Mouse (Mus musculus) erythroblast, embryonic 14.5 days (primary cell): ENCODE measurements around the gene St3gal3. TPM values are rescaled to one million over a fixed set of nuclear protein-coding genes. Genes with fewer than 3 reads are reported as not detected.

ENCODE experiments used
- H3K27me3 ChIP-seq: 2 replicates; pipeline ENCODE4 v1.6.1; 2012; ENCODE audit warnings: inconsistent platforms; ENCODE audit not compliant: control insufficient read depth
- H3K36me3 ChIP-seq: 2 replicates; pipeline ENCODE4 v1.6.1; 2012; ENCODE audit warnings: mild to moderate bottlenecking, inconsistent platforms; ENCODE audit not compliant: control insufficient read depth
- H3K4me1 ChIP-seq: 2 replicates; pipeline ENCODE4 v1.6.1; 2012; ENCODE audit warnings: inconsistent platforms; ENCODE audit not compliant: control insufficient read depth
- H3K4me3 ChIP-seq: replicated peaks from 2 replicates; pipeline ENCODE3; 2012; ENCODE audit warnings: moderate library complexity, mild to moderate bottlenecking, inconsistent platforms
- H3K9me3 ChIP-seq: 2 replicates; pipeline ENCODE4 v1.6.1; 2012; ENCODE audit warnings: low read length, inconsistent platforms, mixed read lengths; ENCODE audit not compliant: control insufficient read depth
- GATA1 ChIP-seq: IDR thresholded peaks from 2 replicates; pipeline ENCODE4 v1.6.1; 2012; ENCODE audit warnings: low read length, inconsistent platforms, mixed read lengths
- TAL1 ChIP-seq: IDR thresholded peaks from 3 replicates; pipeline ENCODE4 v1.6.1; 2012; ENCODE audit warnings: low read length, inconsistent platforms, mixed read lengths
- polyA plus RNA-seq: library from polyadenylated mRNA; stranded (reverse); fragments of >175 nt; gene quantifications from 2 replicates; pipeline ENCODE4 v1.2.3, GENCODE M21; 2012

St3gal3 gene
- polyA plus RNA-seq, 1 experiment, result 0.85 TPM

GRCm38 (mm10) chr4:118156559-118156958 lies 21.8 kb upstream of the St3gal3 start:
- TF ChIP-seq GATA1, result no peak
- Histone ChIP-seq H3K36me3 (peaks cover 97% of the 10 kb centered on the region), H3K9me3 (no peaks in the 10 kb centered on the region; the same call in 1 of the 2 replicates), H3K4me1 (no peaks in the 10 kb centered on the region), H3K4me3 (no peak overlapping the region), H3K27me3 (no peaks in the 10 kb centered on the region)

- TF ChIP-seq GATA1 (no peak), TAL1 (no peak)
- no peaks in the 10 kb centered on the region for H3K27me3 ChIP-seq
- no peaks in the 10 kb centered on the region for H3K4me1 ChIP-seq
- H3K36me3 ChIP-seq, result peaks cover 93% of the 10 kb centered on the region
- H3K4me3 ChIP-seq, result no peak overlapping the region
- no peaks in the 10 kb centered on the region; the same call in 1 of the 2 replicates for H3K9me3 ChIP-seq
These were observed 20.2 kb upstream of the St3gal3 start for GRCm38 (mm10) chr4:118154889-118155288.

GRCm38 (mm10) chr4:118152020-118152785 lies 17.5 kb upstream of the St3gal3 start:
- Histone ChIP-seq H3K4me1 (peaks cover 14% of the 10 kb centered on the region), H3K27me3 (no peaks in the 10 kb centered on the region), H3K9me3 (no peaks in the 10 kb centered on the region), H3K4me3 (no peak overlapping the region), H3K36me3 (peaks cover 95% of the 10 kb centered on the region)
- no peak for TF ChIP-seq TAL1
- TF ChIP-seq GATA1, result no peak

- peaks cover 14% of the 10 kb centered on the region for H3K4me1 ChIP-seq
- H3K27me3 ChIP-seq, result no peaks in the 10 kb centered on the region
- H3K4me3 ChIP-seq, result no peak overlapping the region
- TF ChIP-seq TAL1 (no peak), GATA1 (no peak)
- H3K9me3 ChIP-seq, result no peaks in the 10 kb centered on the region
- H3K36me3 ChIP-seq, result peaks cover 96% of the 10 kb centered on the region
These were observed 16.1 kb upstream of the St3gal3 start for GRCm38 (mm10) chr4:118150804-118151203.

GRCm38 (mm10) chr4:118149956-118150680 lies 15.4 kb upstream of the St3gal3 start:
- no peak overlapping the region for H3K4me3 ChIP-seq
- H3K9me3 ChIP-seq, result no peaks in the 10 kb centered on the region
- peaks cover 96% of the 10 kb centered on the region for H3K36me3 ChIP-seq
- H3K27me3 ChIP-seq, result no peaks in the 10 kb centered on the region
- peaks cover 14% of the 10 kb centered on the region for H3K4me1 ChIP-seq
- TF ChIP-seq GATA1, result no peak
- TF ChIP-seq TAL1, result no peak

GRCm38 (mm10) chr4:118149055-118149576 lies 14.4 kb upstream of the St3gal3 start:
- Histone ChIP-seq H3K27me3 (no peaks in the 10 kb centered on the region), H3K4me3 (no peak overlapping the region), H3K36me3 (peaks cover 96% of the 10 kb centered on the region), H3K9me3 (no peaks in the 10 kb centered on the region), H3K4me1 (peaks cover 14% of the 10 kb centered on the region)
- TF ChIP-seq GATA1 (no peak), TAL1 (no peak)

- TF ChIP-seq GATA1, result no peak
- TF ChIP-seq TAL1, result no peak
- Histone ChIP-seq H3K4me1 (peaks cover 14% of the 10 kb centered on the region), H3K27me3 (no peaks in the 10 kb centered on the region), H3K36me3 (peaks cover 96% of the 10 kb centered on the region), H3K4me3 (no peak overlapping the region), H3K9me3 (no peaks in the 10 kb centered on the region)
These were observed 13.6 kb upstream of the St3gal3 start for GRCm38 (mm10) chr4:118148317-118148687.

GRCm38 (mm10) chr4:118147547-118148316 lies 13.0 kb upstream of the St3gal3 start:
- Histone ChIP-seq H3K4me1 (peaks cover 14% of the 10 kb centered on the region), H3K36me3 (peaks cover 96% of the 10 kb centered on the region), H3K9me3 (no peaks in the 10 kb centered on the region), H3K27me3 (no peaks in the 10 kb centered on the region), H3K4me3 (no peak overlapping the region)
- no peak for TF ChIP-seq TAL1
- no peak for TF ChIP-seq GATA1

GRCm38 (mm10) chr4:118147090-118147489 lies 12.4 kb upstream of the St3gal3 start:
- Histone ChIP-seq H3K4me1 (peaks cover 14% of the 10 kb centered on the region), H3K27me3 (no peaks in the 10 kb centered on the region), H3K9me3 (no peaks in the 10 kb centered on the region), H3K36me3 (peaks cover 96% of the 10 kb centered on the region), H3K4me3 (no peak overlapping the region)
- TF ChIP-seq TAL1, result no peak
- no peak for TF ChIP-seq GATA1
